Mouse (Mus musculus) cortical plate, adult 2 months (tissue): ENCODE results near the gene Phf7. TPM values are rescaled to one million over a fixed set of nuclear protein-coding genes. Genes with fewer than 3 reads are reported as not detected.

Experiments used
- H3K27ac ChIP-seq: fragments of 200-500 bp; 2 replicates; pipeline ENCODE4 v1.5.1; 2012; ENCODE audit warnings: low read length, control low read depth, inconsistent platforms; ENCODE audit not compliant: insufficient read depth
- H3K4me1 ChIP-seq: fragments of 200-500 bp; 2 replicates; pipeline ENCODE4 v1.6.1; 2011; ENCODE audit warnings: low read length; ENCODE audit not compliant: control insufficient read depth, insufficient read depth
- H3K4me3 ChIP-seq: fragments of 200-500 bp; 2 replicates; pipeline ENCODE4 v1.5.1; 2011; ENCODE audit warnings: mild to moderate bottlenecking, low read length, control low read depth; ENCODE audit not compliant: insufficient read depth
- CTCF ChIP-seq: fragments of 200-500 bp; IDR thresholded peaks from 2 replicates; pipeline ENCODE4 v1.5.1; 2011; ENCODE audit warnings: mild to moderate bottlenecking, control low read depth, low read length; ENCODE audit not compliant: insufficient read depth; ENCODE audit errors: extremely low read depth
- POLR2A ChIP-seq: fragments of 200-500 bp; IDR thresholded peaks from 2 replicates; pipeline ENCODE4 v1.6.1; 2011; ENCODE audit warnings: mild to moderate bottlenecking, low read length, control low read depth; ENCODE audit not compliant: insufficient read depth; ENCODE audit errors: extremely low read depth
- polyA plus RNA-seq: library from polyadenylated mRNA; depleted of rRNA; stranded (reverse); fragments of >200 nt; gene quantifications from 2 replicates; pipeline ENCODE4 v1.2.3, GENCODE M21; 2012

Phf7 gene
- polyA plus RNA-seq, 1 experiment, result 5.3 TPM

DNA sequence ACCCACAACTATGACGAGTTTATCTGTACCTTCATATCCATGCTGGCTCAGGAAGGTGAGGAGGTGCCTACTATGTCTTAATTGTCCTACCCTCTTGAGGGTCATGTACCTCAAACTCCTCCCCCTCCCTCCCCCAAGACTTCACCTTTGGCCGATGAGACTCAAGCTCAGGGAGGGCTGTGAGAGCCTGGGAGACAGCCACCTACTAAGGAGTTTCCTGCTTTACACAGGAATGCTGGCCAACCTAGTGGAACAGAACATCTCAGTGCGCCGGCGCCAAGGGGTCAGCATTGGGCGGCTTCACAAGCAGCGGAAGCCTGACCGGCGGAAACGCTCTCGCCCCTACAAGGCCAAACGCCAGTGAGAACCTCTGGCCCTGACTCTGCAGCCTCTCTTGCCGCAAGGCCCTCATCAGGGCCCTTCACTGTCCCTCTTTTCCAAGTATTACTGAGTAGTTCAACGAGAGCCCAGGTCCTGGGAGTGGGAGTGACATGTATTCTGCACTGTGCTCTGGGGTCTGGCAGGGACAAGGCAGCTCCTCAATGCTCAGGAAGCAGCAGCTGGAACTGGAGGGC, 7.4 kb upstream of the Phf7 start:
- H3K4me1 ChIP-seq, result no peaks in the 10 kb centered on the region

DNA sequence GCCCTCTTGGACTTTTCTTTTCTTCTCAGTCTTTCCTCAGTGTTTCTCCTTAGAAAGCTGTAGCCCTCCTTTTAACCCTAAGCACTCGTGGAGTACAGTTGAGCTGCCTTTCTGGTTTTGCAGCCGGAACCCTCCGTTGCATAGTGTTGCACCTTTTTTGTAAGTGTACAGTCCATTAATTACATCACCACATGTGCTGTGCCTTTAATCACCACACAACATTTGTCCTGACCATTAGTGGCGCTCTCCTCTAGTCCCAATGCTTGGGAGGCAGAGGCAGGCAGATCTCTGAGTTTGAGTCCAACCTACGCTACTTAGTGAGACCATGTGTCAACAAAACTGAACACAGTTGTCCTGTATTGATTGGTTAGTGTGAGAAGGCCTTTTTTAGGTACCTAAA, 974 bp upstream of the Phf7 start:
- Histone ChIP-seq H3K4me1 (peaks cover 3% of the 10 kb centered on the region), H3K4me3 (peak overlapping the region; percentile 98), H3K27ac (no peak overlapping the region)
- no peak for TF ChIP-seq CTCF
- TF ChIP-seq POLR2A, result no peak

More for the DNA sequence above, 7.4 kb upstream of the Phf7 start:
- Histone ChIP-seq H3K27ac (no peak overlapping the region), H3K4me3 (no peak overlapping the region)
- TF ChIP-seq POLR2A (no peak), CTCF (no peak)

DNA sequence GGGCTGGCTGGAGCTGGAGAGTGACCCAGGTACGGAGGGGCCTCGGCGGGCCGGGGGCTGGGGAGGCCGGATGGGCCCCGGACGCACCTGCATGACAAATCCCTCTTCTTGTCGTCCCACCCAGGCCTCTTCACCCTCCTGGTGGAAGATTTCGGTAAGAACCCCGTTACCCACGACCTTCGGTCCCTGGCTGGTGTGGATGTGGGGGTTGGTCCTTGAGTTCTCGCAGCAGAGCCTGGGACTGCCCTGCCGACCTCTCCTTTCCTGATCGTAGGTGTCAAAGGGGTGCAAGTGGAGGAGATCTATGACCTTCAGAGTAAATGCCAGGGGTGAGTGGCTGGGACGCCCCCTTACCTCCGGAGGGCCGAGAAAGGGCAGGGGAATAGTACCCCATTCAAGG, 509 bp upstream of the Phf7 start:
- peak overlapping the region; percentile 98 for H3K4me3 ChIP-seq
- H3K4me1 ChIP-seq, result peaks cover 3% of the 10 kb centered on the region
- H3K27ac ChIP-seq, result 0 out of 2 replicates have a peak overlapping the region, but pooled peaks have one; percentile 40
- TF ChIP-seq CTCF (no peak), POLR2A (no peak)

GRCm38 (mm10) chr14:31250222-31251083, 664 bp downstream of the Phf7 start:
- Histone ChIP-seq H3K27ac (peak overlapping the region; percentile 97), H3K4me3 (peak overlapping the region; percentile 98), H3K4me1 (peaks cover 3% of the 10 kb centered on the region)
- TF ChIP-seq CTCF (no peak), POLR2A (no peak)

- TF ChIP-seq CTCF, result no peak
- TF ChIP-seq POLR2A, result no peak
- no peak overlapping the region for H3K4me3 ChIP-seq
- H3K27ac ChIP-seq, result no peak overlapping the region
- H3K4me1 ChIP-seq, result peaks cover 3% of the 10 kb centered on the region
These were observed 2.7 kb downstream of the Phf7 start for GRCm38 (mm10) chr14:31248396-31248795.

- TF ChIP-seq POLR2A (no peak), CTCF (no peak)
- no peak overlapping the region for H3K4me3 ChIP-seq
- no peaks in the 10 kb centered on the region; the same call in 1 of the 2 replicates for H3K4me1 ChIP-seq
- H3K27ac ChIP-seq, result no peak overlapping the region
These were observed 5.2 kb downstream of the Phf7 start for GRCm38 (mm10) chr14:31245946-31246345.

- no peak for TF ChIP-seq CTCF
- Histone ChIP-seq H3K4me1 (no peaks in the 10 kb centered on the region), H3K4me3 (no peak overlapping the region), H3K27ac (no peak overlapping the region)
These were observed 6.3 kb downstream of the Phf7 start for GRCm38 (mm10) chr14:31244777-31245176.

GRCm38 (mm10) chr14:31240528-31240927, 10.6 kb downstream of the Phf7 start:
- Histone ChIP-seq H3K4me1 (no peaks in the 10 kb centered on the region), H3K4me3 (no peak overlapping the region), H3K27ac (no peak overlapping the region)
- TF ChIP-seq POLR2A, result no peak
- TF ChIP-seq CTCF, result no peak

DNA sequence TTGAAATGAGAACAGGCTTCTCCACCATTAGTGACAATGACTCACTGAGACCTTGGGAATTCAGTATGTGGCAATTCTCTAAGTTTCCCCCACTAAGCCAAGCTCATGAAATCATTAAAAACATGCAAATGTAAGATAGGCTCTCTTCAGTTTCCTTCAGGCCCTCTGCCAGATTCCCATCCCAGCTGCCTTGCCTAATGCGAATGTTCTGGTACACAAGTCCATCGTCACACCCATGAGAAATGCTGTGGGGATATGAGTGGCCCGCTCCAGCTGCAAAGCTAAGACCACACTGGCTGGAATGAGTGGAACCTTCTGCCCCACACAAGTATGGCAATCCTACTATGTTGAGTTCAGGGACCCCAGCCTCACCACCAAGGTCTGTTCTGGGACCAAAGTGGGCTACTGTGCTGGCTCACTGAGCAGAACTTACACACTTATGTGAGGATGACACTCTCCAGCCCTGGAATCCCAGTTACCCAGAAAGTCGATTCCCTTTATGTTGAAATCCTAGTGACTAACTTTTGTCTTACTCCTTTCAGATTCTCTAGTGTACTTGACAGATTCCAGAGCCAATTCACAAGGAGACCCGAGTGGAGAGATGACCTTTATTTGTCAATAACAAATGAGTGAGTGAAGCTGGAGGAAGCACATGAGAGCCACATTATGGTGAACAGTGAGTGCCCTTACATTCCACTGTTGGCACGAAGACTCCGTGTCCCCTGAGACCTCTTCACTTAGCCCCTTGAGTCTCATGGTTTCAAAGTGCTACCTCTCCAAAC, 13.8 kb downstream of the Phf7 start:
- Histone ChIP-seq H3K4me3 (no peak overlapping the region), H3K4me1 (no peaks in the 10 kb centered on the region), H3K27ac (no peak overlapping the region)
- TF ChIP-seq CTCF, result no peak
- no peak for TF ChIP-seq POLR2A
